Mouse (Mus musculus) midbrain, embryonic 13.5 days (tissue): ENCODE measurements around the gene Anp32b. TPM values are rescaled to one million over a fixed set of nuclear protein-coding genes. Genes with fewer than 3 reads are reported as not detected.
A peak's percentile ranks its signal among the peaks of the same experiment; 100 is the strongest.

Source experiments
- ATAC-seq: fragments of 200-750 bp; cut with Nextera tagmentation; 2 replicates; pipeline ENCODE4 v1.8.0; 2017; ENCODE audit warnings: mild to moderate bottlenecking, moderate TSS enrichment, moderate library complexity
- H3K27ac ChIP-seq: fragments of 300-500 bp; sonication (generic); 2 replicates; pipeline ENCODE4 v1.5.1; 2015; ENCODE audit warnings: inconsistent platforms, mild to moderate bottlenecking, moderate library complexity
- H3K27me3 ChIP-seq: fragments of 300-500 bp; sonication (generic); 2 replicates; pipeline ENCODE4 v1.6.1; 2015; ENCODE audit warnings: mild to moderate bottlenecking, inconsistent platforms
- H3K36me3 ChIP-seq: fragments of 300-500 bp; sonication (generic); 2 replicates; pipeline ENCODE4 v1.6.1; 2015; ENCODE audit warnings: mild to moderate bottlenecking, inconsistent platforms
- H3K4me1 ChIP-seq: fragments of 300-500 bp; sonication (generic); replicated peaks from 2 replicates; pipeline ENCODE4 v1.6.1; 2015; ENCODE audit warnings: inconsistent platforms
- H3K4me2 ChIP-seq: fragments of 300-500 bp; sonication (generic); replicated peaks from 2 replicates; pipeline ENCODE4 v1.6.1; 2015; ENCODE audit warnings: moderate library complexity, mild to moderate bottlenecking, inconsistent platforms
- H3K4me3 ChIP-seq: fragments of 300-500 bp; sonication (generic); replicated peaks from 2 replicates; pipeline ENCODE4 v1.5.1; 2015; ENCODE audit warnings: mild to moderate bottlenecking, inconsistent platforms
- H3K9ac ChIP-seq: fragments of 300-500 bp; sonication (generic); replicated peaks from 2 replicates; pipeline ENCODE4 v1.6.1; 2015; ENCODE audit warnings: mild to moderate bottlenecking, inconsistent platforms
- H3K9me3 ChIP-seq: fragments of 300-500 bp; sonication (generic); 2 replicates; pipeline ENCODE4 v1.6.1; 2016; ENCODE audit warnings: mild to moderate bottlenecking, inconsistent platforms
- WGBS: fragments of 180-500 bp; shearing (Covaris S2); methylation state at CpG from one replicate; pipeline ENCODE4 v1.1.7; 2015; 5-methylcytosine and 5-hydroxymethylcytosine counted together
- polyA plus RNA-seq: library from polyadenylated mRNA; unstranded; fragments of >200 nt; fragmentation: Nextera tagmentation; extraction: Ambion mirVana; gene quantifications from 2 replicates; pipeline ENCODE4 v1.2.1, GENCODE M21; 2015

The Anp32b gene
- 126 and 136 TPM in 2 replicates for polyA plus RNA-seq

DNA sequence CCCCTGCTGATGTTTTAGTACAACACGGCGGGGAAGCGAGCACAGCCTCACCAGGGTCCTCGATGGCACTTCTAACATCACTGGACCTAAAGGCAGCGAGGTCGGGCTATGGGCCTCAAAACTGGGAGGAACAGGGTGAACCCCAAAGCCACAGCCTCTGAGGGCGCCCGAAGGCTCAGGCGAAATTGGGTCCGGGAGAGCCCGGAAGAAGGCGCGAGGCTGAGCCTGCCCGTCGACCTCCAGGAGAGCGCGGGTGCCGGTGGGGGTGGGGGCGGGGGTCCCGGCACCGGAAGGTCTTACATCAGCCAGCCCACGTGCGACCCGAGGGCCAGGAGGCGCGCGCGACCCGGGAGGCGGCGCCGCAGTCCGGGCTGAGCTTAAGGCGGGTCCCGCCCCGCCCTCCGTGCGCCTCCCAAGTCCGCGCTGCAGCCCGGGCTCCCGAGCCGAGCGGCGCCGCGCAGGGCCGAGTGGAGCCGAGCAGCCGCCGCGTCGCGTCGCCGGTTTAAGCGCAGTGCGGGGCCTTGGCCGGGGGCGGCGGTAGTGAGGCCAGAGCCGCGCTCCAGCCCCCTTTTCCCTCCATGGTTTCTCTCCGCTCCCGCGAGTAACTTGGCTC, at the start of gene Anp32b:
TSS of gene Anp32b (plus strand) at position 384 of the 613 bp plus-strand sequence.
- 0% methylated on average over 58 of the region's 66 CpGs for WGBS
- Histone ChIP-seq H3K4me2 (peak within 1 kb of the TSS; percentile 85), H3K4me3 (peak within 1 kb of the TSS; percentile 90), H3K36me3 (no peaks in the 10 kb centered on the region), H3K27me3 (no peaks in the 10 kb centered on the region), H3K9me3 (no peaks in the 10 kb centered on the region), H3K27ac (peak within 1 kb of the TSS; percentile 97), H3K9ac (peak within 1 kb of the TSS; percentile 93), H3K4me1 (peaks cover 34% of the 10 kb centered on the region)
- peak; percentile 96 for ATAC-seq

DNA sequence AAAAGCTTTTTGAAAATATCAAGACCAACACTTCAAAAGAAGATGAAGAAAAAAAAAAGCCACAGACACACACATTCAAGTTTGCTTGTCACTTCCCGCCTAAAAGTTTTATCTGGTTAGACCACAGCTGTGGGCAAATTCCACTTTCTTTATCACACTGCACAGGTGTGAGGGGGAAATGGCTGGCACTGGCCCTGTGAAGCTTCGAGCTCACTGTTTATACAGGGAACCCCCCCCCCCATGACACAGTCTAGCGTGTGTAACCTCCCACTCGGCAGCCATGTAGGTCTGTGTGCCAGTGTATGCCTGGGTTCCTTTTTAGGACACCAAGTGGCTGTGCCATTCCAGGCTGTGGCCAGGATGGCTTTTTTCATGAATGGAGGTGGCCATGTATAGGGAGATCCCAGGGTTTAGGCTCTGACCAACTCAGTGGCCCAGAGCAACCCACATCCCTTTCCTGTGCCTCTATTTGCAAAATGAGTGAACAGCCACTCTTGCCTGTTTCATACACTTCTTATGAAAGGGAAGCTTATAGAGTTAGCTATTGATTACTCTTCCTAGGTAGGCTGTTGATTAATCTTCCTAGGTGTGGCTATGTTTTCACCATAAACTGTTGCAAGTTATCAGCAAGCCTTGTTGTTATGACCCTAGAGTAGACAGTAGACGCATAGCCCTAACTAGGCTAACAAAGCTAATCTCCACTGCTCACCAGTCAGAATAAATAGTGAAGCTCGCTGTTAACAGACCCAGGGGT, 46.5 kb upstream of the Anp32b start:
- H3K27ac ChIP-seq = no peak overlapping the region
- H3K4me3 ChIP-seq = no peak overlapping the region
- H3K4me2 ChIP-seq = no peak overlapping the region
- no peaks in the 10 kb centered on the region for H3K4me1 ChIP-seq
- no peaks in the 10 kb centered on the region for H3K9me3 ChIP-seq
- no peaks in the 10 kb centered on the region for H3K36me3 ChIP-seq
- no peak for ATAC-seq
- no peak overlapping the region for H3K9ac ChIP-seq
- WGBS = 85% methylated on average over 6 of the region's 6 CpGs
- no peaks in the 10 kb centered on the region for H3K27me3 ChIP-seq

DNA sequence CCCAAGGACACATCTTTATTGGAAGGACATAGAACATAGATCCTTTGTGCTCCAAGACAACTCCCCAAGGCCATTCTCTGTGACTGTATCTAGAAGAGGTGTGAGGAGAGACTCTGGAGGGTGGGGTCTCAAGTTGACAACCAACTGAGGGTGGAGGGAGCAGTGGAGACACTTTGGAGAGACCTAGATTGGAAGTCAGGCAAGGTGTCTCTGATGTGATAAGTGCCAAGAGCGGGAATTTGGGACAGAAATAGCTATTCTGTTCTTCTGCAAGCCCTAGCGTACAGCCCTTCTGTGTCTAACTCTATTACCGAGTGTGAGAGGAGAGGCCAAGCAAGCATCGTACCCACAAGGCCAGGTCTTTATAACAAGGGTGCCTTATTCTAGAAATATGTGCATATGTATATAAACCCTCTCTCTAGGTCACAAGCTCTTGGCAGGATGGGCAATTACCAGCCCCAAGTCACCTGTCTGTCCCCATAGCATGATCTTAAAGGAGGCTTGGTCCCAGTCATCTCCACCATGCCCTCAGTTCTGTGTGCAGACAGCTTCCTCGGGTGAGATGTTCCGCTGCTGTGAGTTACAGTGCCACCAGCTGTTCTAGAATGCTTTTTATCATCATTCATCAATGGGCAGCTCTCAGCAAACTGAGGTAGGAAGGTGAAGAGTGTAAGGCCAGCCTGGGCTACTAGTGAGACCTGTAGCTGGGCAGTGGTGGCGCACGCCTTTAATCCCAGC, 43.6 kb upstream of the Anp32b start:
- H3K9ac ChIP-seq = no peak overlapping the region
- H3K4me2 ChIP-seq = no peak overlapping the region
- ATAC-seq = no peak
- no peak overlapping the region for H3K27ac ChIP-seq
- no peaks in the 10 kb centered on the region for H3K4me1 ChIP-seq
- H3K4me3 ChIP-seq = no peak overlapping the region
- 94% methylated on average over 8 of the region's 8 CpGs for WGBS
- no peaks in the 10 kb centered on the region for H3K36me3 ChIP-seq
- H3K27me3 ChIP-seq = no peaks in the 10 kb centered on the region
- no peaks in the 10 kb centered on the region for H3K9me3 ChIP-seq

DNA sequence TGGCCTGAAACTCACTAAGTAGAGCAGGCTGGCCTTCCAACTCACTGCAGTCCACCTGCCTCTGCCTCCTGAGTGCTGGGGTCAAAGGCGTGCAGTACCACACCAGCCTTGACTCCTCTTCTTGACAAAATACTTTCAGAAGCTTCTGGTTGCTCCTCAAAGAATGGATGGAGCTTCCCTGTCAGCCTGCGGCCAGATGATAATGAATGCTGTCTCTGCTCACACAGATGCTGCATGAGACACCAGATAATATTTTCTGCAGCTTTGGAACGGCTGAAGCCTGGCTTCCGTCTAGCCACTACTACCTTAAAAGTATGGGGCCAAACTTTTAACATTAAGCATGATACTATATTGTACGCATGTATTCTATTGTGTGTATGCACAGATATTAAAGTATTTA, 40.0 kb upstream of the Anp32b start:
- Histone ChIP-seq H3K9ac (no peak overlapping the region), H3K36me3 (no peaks in the 10 kb centered on the region), H3K9me3 (no peaks in the 10 kb centered on the region), H3K27ac (no peak overlapping the region), H3K4me2 (no peak overlapping the region), H3K4me1 (no peaks in the 10 kb centered on the region), H3K27me3 (no peaks in the 10 kb centered on the region), H3K4me3 (no peak overlapping the region)
- no peak for ATAC-seq
- WGBS = 95% methylated on average over 5 of the region's 5 CpGs

DNA sequence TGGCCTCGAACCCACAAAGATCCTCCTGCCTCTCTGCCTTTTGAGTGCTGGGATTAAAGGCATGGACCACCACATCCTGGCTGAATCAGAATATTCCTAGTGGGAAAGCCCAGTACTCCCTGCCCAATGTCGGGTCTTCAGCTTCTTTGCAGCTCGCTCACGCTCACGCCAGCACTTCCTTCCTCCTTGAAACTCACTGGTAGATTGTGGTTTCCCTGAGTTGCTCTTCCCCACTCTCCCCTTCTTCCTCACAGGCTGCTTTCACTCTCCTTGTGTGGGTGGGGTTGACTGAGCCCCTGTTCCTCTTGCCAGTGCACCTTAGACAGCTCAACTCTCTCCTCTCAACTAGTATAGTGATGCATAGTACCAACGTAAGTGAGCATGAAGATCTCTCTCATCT, 39.2 kb upstream of the Anp32b start:
- Histone ChIP-seq H3K4me2 (no peak overlapping the region), H3K9me3 (no peaks in the 10 kb centered on the region), H3K27ac (no peak overlapping the region), H3K4me1 (no peaks in the 10 kb centered on the region), H3K9ac (no peak overlapping the region), H3K27me3 (no peaks in the 10 kb centered on the region), H3K36me3 (no peaks in the 10 kb centered on the region), H3K4me3 (no peak overlapping the region)
- no peak for ATAC-seq
- WGBS = 89% methylated on average over 6 of the region's 6 CpGs

DNA sequence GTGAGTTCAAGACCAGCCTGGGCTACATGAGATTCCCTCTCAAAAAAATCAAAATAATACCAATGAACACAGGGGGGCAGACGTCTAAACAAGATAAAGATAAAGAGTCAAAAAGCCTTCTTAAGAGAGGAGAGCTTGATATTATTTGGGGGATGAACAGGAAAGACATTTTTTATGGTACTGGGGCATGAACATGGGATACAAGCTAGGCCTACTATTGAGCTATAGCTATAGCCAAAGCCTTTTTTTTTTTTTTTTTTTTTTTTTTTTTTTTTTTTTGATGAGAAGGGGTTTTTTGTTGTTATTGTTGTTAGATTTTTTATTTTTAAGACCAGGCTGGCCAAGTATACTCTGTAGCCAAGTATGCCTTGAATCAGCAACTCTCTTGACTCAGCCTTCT, 38.6 kb upstream of the Anp32b start:
- Histone ChIP-seq H3K27me3 (no peaks in the 10 kb centered on the region), H3K4me1 (no peaks in the 10 kb centered on the region), H3K4me3 (no peak overlapping the region), H3K36me3 (no peaks in the 10 kb centered on the region), H3K9me3 (no peaks in the 10 kb centered on the region), H3K9ac (no peak overlapping the region), H3K4me2 (no peak overlapping the region), H3K27ac (no peak overlapping the region)
- WGBS = 62% methylated on average over 1 of the region's 1 CpGs
- ATAC-seq = no peak

DNA sequence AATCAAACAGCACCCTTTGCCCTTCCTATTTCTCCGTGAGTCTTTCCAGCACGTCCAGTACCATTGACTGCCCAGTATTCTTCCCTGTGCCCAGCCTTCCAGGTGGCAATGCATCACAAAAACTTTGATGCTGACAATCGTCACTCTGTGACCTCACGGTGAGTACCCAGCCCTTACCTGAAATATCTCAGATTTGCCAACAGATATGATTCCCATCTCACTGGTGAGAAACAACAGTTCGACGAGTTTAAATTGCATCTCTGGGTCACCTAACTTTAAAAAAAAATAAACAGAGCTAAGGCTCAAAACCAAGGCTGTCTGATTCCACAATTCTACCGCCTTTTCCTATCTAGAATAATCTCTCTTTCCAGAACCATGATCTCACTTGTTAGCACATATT, 37.3 kb upstream of the Anp32b start, which contains the start of gene Hemgn:
TSS of gene Hemgn (minus strand) at position 101 of the 400 bp plus-strand sequence.
- 84% methylated on average over 7 of the region's 7 CpGs for WGBS

DNA sequence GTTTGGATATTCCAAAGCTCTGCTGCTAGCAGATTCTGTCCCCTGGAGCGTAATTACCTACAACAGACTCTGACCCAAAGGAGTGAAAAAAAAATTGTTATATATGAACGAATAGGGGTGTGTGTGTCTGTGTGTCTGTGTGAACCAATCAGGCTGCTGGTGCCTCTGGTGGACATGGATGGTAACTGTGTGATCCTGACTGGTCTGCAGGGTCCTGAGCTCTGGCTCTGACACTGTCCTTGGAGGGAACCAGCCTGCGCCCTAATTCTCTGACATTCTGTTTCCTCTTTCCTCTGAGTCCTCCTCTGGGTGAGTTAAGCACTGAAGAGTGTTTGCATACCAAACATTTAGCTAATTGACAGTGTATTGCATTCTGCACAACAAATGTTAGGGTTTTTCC, 33.2 kb upstream of the Anp32b start:
- H3K36me3 ChIP-seq = no peaks in the 10 kb centered on the region

More for the DNA sequence above, 37.3 kb upstream of the Anp32b start, which contains the start of gene Hemgn:
- no peaks in the 10 kb centered on the region for H3K27me3 ChIP-seq
- no peak within 1 kb of the TSS for H3K9ac ChIP-seq
- H3K27ac ChIP-seq = no peak within 1 kb of the TSS
- no peak for ATAC-seq
- H3K4me1 ChIP-seq = no peaks in the 10 kb centered on the region
- H3K4me2 ChIP-seq = no peak within 1 kb of the TSS
- no peak within 1 kb of the TSS for H3K4me3 ChIP-seq
- no peaks in the 10 kb centered on the region for H3K36me3 ChIP-seq
- H3K9me3 ChIP-seq = no peaks in the 10 kb centered on the region

DNA sequence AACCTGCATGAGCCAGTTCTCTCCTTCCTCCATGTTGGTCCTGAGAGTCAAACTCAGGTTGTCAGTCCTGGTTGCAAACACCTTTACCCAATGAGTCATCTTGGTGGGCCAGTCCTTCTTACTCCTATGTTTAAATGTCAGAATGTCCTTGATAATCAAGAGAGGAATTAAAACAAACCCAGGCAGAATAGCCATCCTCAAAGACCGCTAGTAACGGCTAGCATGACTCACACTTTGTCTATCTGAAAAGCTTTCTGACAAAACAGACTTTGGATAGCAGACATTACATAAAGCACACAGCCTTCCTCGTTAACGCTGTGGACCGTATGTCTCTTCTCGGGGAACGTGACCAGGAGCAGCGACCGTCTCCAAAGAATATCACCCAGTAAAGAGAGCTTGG, 31.9 kb upstream of the Anp32b start:
- no peak overlapping the region for H3K4me2 ChIP-seq
- H3K4me1 ChIP-seq = no peaks in the 10 kb centered on the region
- 88% methylated on average over 9 of the region's 9 CpGs for WGBS
- no peaks in the 10 kb centered on the region for H3K27me3 ChIP-seq
- H3K9me3 ChIP-seq = no peaks in the 10 kb centered on the region
- H3K36me3 ChIP-seq = no peaks in the 10 kb centered on the region
- no peak overlapping the region for H3K27ac ChIP-seq
- ATAC-seq = no peak
- H3K4me3 ChIP-seq = no peak overlapping the region
- no peak overlapping the region for H3K9ac ChIP-seq

More for the DNA sequence above, 33.2 kb upstream of the Anp32b start:
- no peak overlapping the region for H3K4me2 ChIP-seq
- no peaks in the 10 kb centered on the region for H3K27me3 ChIP-seq
- no peak overlapping the region for H3K27ac ChIP-seq
- ATAC-seq = no peak
- H3K9me3 ChIP-seq = no peaks in the 10 kb centered on the region
- H3K9ac ChIP-seq = no peak overlapping the region
- no peaks in the 10 kb centered on the region for H3K4me1 ChIP-seq
- no peak overlapping the region for H3K4me3 ChIP-seq
- WGBS = 72% methylated on average over 3 of the region's 3 CpGs

DNA sequence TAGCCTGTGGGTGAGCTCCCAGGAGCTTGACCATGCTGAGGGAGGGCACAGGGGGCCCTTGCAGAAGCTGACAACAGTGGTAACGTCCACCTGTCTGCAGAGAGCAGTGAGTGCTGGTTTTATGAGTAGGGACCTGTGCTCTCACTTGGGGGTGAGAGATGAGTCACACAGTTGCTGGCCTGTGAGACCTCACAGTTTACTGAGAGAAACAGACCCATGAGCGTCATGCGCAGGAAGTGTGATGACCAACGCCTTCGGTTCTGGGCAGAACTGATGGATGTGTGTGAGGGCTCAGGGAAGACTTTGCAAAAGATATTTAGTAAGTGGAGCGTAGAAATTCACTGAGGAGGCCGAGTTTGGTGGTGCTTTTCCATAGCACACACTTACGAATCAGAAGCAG, 28.1 kb upstream of the Anp32b start:
- Histone ChIP-seq H3K9ac (no peak overlapping the region), H3K4me1 (no peaks in the 10 kb centered on the region), H3K4me3 (no peak overlapping the region), H3K27ac (no peak overlapping the region), H3K36me3 (no peaks in the 10 kb centered on the region), H3K27me3 (no peaks in the 10 kb centered on the region), H3K9me3 (no peaks in the 10 kb centered on the region), H3K4me2 (no peak overlapping the region)
- no peak for ATAC-seq
- 82% methylated on average over 8 of the region's 8 CpGs for whole genome bisulfite sequencing

DNA sequence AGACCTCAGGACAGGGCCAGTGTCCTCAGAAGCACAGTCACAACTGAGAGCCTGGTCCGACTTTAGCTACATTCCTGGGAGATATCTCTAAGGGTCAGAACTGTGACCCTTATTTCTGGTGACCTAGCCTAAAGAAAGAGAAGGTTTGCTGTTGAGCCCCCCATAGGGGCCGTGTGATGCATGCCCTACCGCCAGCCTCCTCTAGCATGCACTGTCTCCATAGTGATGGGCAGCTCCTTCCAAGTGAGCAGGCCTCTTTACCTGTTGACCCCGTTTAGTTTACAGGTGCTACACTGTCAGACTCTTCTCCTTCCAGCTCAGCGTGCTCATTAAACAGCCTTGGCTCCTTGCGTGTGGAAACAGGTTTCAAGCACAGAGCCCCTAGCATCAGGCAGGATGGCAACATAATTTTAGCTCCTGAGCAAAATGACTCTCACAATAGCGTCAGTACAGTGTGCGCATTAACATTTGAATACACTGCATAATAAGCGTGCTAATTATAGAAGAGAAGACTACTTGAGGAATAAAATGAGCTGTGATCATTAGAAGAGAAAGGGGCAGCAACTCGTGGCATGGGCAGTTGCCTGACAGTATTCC, 21.7 kb upstream of the Anp32b start:
- Histone ChIP-seq H3K4me2 (no peak overlapping the region), H3K4me3 (no peak overlapping the region), H3K27me3 (no peaks in the 10 kb centered on the region), H3K36me3 (no peaks in the 10 kb centered on the region), H3K9me3 (no peaks in the 10 kb centered on the region), H3K4me1 (peaks cover 9% of the 10 kb centered on the region), H3K9ac (no peak overlapping the region), H3K27ac (no peak overlapping the region)
- 43% methylated on average over 10 of the region's 10 CpGs for WGBS
- ATAC-seq = peak; percentile 34; the same call in 1 of the 2 replicates
